Mouse (Mus musculus): ENCODE results near the gene Htra2. TPM values are rescaled to one million over a fixed set of nuclear protein-coding genes. Genes with fewer than 3 reads are reported as not detected.
A peak's percentile ranks its signal among the peaks of the same experiment; 100 is the strongest.

Gene Htra2
- total RNA-seq (2021) = 10 to 100 TPM; 14.1 to 21.5 TPM
- long read RNA-seq, experiment 1, transcript Htra2-201 (8 exons, 1,725 nt) = major isoform, 20 of 24 reads
- long read RNA-seq, experiment 1, partial matches to known transcripts = 0 of 24 reads
- long read RNA-seq, experiment 1, other reads (novel, unspliced or antisense) = 4 of 24 reads
- long read RNA-seq, experiment 2, transcript Htra2-201 (8 exons, 1,725 nt) = major isoform, 21 of 28 reads
- long read RNA-seq, experiment 2, partial matches to known transcripts = 0 of 28 reads
- long read RNA-seq, experiment 2, other reads (novel, unspliced or antisense) = 7 of 28 reads

DNA sequence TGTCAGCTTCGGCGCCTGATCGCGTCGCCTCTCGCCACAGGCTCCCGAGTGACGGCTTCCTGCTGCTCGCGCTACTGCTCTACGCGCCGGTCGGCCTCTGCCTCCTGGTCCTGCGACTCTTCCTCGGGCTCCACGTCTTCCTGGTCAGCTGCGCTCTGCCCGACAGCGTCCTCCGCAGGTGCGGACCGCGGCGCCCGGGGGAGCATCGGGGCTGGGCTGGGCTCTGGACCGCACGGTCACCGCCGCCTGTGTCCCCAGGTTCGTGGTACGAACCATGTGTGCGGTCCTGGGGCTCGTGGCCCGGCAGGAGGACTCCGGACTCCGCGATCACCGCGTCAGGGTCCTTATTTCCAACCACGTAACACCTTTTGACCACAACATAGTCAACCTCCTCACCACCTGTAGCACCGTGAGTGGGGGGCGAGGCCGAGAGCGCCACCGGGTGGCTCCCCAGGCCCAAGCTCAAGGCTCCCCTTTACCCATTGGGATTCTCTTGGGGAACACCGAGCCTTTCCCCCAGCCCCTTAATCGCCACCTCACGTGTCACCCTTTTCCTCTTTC is at the start of gene Htra2:
Gene Htra2 (minus strand): TSS at position 403 of the 561 bp plus-strand sequence.
- intact Hi-C loops (cut with DNase I) = loop anchor here (1.0 to 5.0 kb wide), 4 partner anchors 22 to 107 kb away; partner anchors contain the start of genes Ccdc142, Gm42688 and Pcgf1
- TF ChIP-seq CTCF (IDR thresholded peaks at IDR 0.05) = peak; percentile 51
- H3K4me3 ChIP-seq = peak within 1 kb of the TSS; percentile 85
- peak within 1 kb of the TSS; percentile 91 for H3K27ac ChIP-seq
- DNase-seq = no peak

DNA sequence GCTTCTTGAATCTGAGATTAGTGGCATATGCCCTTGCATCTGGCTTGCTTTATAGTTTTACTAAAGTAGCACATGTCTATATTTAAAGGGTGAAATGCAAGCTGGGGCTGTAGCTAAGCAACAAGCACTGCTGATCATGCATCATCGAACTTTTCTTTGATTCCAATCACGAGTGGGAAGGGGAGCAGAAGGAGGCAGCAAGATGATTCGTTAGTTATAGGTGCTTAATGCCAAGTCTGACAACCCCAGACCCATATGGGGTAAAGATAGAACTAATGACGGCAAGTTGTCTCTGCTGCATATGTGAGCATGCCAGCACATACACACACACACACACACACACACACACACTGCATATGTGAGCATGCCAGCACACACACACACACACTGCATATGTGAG is 49.1 kb upstream of the Htra2 start:
- Histone ChIP-seq H3K27ac (no peak overlapping the region), H3K4me3 (no peak overlapping the region)
- TF ChIP-seq CTCF (IDR thresholded peaks at IDR 0.05) = no peak
- peak; percentile 8 for DNase-seq
- intact Hi-C loops (cut with DNase I) = loop anchor here (10.0 kb wide), 1 partner anchor 401 kb away; the partner anchor contains the start of gene Dguok

DNA sequence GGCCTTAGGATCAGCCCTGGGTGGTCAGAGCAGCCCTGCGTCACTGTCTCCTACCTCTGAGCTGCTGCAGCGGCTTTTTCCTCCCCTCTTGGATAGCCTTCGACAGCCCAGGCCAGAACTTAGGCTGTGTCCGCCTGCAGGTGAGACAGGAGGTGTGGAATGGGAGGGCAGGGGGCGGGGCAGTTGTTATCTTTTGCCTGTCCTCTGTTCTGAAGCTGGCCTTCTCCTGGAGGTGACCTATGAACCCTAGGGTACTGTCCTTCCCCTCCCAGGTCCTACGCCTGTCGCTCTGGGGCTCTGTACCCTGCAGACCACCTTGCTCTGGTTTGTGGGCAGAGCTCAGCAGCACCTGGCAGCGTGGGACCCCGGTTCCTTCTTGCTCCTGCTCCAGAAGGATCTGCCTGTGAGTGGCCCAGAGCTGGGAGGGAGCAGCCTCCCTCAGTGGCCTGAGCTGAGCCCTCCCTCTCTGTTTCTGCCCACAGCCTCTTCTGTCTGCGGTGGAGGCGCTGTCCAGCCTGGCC is 48.1 kb upstream of the Htra2 start:
- intact Hi-C loops (cut with DNase I) = loop anchor here (10.0 kb wide), 1 partner anchor 402 kb away; the partner anchor contains the start of gene Dguok
- H3K4me3 ChIP-seq = peak overlapping the region; percentile 97
- peak; percentile 23 for DNase-seq
- no peak overlapping the region for H3K27ac ChIP-seq
- TF ChIP-seq CTCF (IDR thresholded peaks at IDR 0.05) = no peak

DNA sequence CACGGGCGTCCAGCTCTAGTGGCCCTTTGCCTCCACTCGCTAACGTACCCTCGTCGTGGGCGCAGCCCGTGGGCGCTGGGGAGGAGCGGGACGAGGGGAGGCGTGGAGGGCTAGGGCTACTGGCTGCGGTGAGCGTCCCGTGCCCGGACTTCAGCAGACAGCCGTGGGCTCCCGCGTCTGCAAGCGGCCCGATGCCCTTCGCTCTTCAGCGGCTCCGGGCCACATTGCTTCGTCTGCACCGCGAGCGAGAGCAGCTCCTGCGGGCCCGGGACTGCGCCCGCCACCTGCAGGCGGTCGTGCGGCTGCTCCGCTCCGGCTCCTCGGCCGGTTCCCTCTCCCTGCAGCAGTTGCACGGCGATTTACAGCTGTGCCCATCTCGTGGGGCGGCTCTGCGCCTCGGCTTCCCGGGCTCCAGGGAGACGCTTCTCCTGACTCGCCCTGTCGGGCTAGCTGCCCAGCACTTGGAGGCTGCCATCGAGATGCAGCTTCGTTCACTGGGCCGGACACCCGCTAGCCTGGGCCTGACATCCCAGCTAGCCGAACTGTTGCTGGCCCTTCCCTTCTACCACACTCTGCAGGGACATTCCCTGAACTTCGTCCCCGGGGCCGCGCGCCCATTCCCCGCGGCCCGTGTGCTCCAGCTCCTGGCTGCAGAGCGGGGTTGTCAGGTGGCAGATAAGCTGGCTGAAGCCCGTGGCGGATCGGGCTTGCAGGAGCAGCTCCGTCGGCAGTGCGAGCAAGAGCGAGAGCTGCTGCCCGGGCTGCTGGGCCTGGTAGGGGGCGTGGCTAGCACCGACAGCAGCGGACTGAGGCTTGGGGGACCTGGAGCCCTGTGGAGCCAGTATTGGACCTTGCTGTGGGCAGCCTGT is 46.8 kb upstream of the Htra2 start:
- intact Hi-C loops (cut with DNase I) = loop anchor here (1.0 to 10.0 kb wide), 3 partner anchors 47 to 403 kb away; partner anchors contain the start of genes Aup1, Dguok and Htra2
- peak overlapping the region; percentile 92 for H3K27ac ChIP-seq
- DNase-seq = peak; percentile 79
- TF ChIP-seq CTCF (IDR thresholded peaks at IDR 0.05) = peak; percentile 65
- H3K4me3 ChIP-seq = peak overlapping the region; percentile 97

DNA sequence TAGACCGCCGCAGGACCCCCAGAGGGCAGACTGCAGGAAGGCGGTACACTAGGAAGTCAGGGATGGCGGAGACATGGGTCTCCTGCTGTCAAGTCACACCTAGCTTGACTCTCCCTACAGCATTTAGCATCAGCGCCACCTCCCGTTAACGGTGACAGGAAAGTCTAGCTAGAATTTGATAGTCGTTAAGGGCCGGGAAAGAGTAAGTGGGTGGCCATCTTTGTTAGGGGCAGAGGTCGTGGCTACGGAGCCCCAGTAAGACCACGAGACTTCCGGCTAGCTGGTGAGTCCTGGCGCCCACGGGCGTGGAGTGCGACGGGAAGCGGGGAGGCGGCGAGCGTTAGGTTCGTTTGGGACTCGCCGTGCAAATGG is 46.2 kb upstream of the Htra2 start, which contains the start of the genes Ccdc142 and Gm42688:
Gene Ccdc142 (plus strand): TSS at position 286 of the 372 bp plus-strand sequence.
Gene Gm42688 (plus strand): TSS at position 302 of the 372 bp plus-strand sequence.
- H3K27ac ChIP-seq = peak within 1 kb of the TSS; percentile 92
- intact Hi-C loops (cut with DNase I) = loop anchor here (1.0 to 10.0 kb wide), 3 partner anchors 47 to 403 kb away; partner anchors contain the start of genes Aup1, Dguok and Htra2
- DNase-seq = peak; percentile 92
- H3K4me3 ChIP-seq = peak within 1 kb of the TSS; percentile 97
- peak; percentile 62 for TF ChIP-seq CTCF (IDR thresholded peaks at IDR 0.05)

DNA sequence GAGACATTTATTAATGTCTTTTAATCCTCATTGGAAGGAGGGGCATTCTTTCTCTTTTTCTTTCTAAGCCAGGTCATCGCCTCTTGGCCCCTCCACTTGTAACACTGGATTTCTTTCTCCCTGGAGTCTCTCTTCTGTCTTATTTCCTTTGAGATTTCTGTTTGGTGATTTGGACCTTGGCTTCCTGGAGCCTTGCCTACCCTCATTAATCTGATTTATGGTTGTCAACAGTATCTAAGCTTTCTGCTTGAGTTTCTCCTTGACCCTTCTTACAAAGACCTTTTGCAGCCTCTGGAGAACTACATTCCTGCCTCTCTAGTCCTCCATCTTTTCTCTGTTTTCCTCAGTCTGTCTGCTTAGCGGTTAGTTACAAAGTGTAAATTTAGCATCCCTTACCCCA is 43.3 kb upstream of the Htra2 start:
- no peak for TF ChIP-seq CTCF (IDR thresholded peaks at IDR 0.05)
- no peak for DNase-seq
- H3K4me3 ChIP-seq = no peak overlapping the region
- no peak overlapping the region for H3K27ac ChIP-seq
- intact Hi-C loops (cut with DNase I) = no loop called here

DNA sequence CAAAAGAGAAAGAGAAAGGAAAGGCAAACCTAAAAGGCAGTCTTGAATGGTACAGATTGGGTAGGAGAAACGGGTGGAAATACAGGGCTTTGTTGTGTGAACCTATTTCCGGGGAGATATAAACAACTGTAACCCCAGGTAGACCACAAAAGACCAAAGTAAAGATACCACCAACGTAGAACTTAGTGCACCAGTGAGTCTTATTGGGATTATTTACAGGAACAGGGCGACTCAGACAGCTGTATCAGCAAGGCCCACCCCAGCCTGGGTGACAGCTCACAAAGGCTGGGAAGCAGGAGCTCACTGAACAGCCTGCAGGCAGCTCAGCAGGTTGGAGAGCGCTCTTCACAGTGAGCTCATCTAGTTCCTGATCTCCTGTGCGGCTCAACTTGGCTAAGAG is 40.9 kb upstream of the Htra2 start:
- peak; percentile 6 for DNase-seq
- intact Hi-C loops (cut with DNase I) = no loop called here
- Histone ChIP-seq H3K27ac (no peak overlapping the region), H3K4me3 (no peak overlapping the region)
- no peak for TF ChIP-seq CTCF (IDR thresholded peaks at IDR 0.05)

DNA sequence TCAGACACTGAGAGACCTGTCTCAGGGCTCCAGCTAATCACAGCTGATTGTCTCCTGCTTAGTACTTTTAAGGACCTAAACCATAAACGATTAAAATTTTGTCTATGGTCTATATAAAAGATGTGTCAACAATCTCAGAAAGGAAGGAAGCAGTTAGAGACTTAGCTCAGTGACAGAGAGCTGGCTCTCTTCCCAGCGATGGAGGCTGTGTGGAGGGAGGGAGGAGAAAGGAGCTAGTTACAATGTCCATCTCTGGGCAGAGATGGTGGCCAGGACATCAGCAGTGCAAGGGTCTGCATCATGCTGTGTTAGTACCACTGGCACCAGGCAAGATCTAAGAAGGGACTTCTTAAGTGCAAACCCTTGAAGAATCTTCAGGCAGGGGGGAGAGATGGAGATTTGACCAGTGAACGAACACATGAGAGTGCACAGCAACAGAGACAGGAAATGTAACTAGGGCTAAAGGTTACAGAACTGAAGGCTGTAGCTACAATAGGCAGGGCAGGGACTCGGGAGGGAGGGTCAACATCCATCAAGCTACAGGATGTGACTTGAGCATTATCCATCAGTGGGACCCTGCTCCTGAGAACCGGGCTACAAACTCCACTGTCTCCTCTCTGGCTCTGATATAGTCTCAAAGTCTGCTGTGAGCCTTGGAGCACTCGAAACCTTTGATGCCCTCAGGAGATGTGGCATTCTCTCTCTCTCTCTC is 37.5 kb upstream of the Htra2 start:
- Histone ChIP-seq H3K27ac (no peak overlapping the region), H3K4me3 (no peak overlapping the region)
- intact Hi-C loops (cut with DNase I) = no loop called here
- DNase-seq = peak; percentile 11
- TF ChIP-seq CTCF (IDR thresholded peaks at IDR 0.05) = no peak

DNA sequence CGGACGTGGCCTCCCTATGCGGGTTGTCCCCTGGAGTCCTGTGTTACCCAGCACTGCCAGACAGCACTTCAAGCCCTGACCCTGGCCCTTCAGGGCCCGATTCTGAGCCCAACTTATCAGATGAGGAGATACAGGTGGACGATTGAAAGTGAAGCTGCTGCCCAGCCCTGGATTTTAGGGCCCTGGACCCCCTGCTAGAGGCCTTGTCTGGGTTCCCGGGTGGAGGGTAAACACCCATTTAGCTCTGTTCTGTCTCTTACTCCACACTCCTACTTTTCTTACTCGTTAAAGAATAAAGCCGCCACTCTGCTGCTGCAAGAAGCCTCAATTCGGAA is 32.8 kb upstream of the Htra2 start:
- no peak for DNase-seq
- no peak for TF ChIP-seq CTCF (IDR thresholded peaks at IDR 0.05)
- peak overlapping the region; percentile 75 for H3K4me3 ChIP-seq
- intact Hi-C loops (cut with DNase I) = no loop called here
- peak overlapping the region; percentile 85 for H3K27ac ChIP-seq

DNA sequence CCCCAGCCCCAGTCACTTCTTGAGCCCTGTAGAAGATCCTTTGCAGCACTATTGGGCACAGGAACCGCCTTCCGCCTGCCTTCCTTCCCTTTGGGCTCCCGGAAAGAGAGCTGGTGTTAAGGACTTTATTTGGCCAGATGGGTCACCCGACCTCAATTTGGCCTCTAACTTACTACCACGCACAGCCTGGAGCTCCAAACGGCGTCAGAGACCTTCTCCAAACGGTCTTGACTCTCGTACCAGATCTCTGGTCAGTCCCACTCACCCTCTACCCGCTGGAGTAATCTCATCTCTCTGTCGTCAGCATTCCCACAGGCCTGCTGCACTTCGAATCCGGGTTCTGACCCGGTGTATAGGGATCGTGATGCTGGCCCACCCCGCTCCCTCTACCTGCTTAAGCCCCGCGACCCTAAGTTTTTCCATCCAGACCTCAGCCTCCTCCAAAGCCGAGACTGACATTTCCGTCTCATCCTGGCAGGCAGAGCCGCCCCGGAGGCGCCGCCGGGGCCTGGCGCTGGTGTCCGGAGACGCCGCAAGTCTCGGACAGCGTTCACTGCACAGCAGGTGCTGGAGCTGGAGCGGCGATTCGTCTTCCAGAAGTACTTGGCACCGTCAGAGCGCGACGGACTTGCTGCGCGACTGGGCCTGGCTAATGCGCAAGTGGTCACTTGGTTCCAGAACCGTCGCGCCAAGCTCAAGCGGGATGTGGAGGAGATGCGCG is 32.3 kb upstream of the Htra2 start:
- peak; percentile 81 for DNase-seq
- intact Hi-C loops (cut with DNase I) = no loop called here
- Histone ChIP-seq H3K27ac (peak overlapping the region; percentile 85), H3K4me3 (peak overlapping the region; percentile 75)
- no peak for TF ChIP-seq CTCF (IDR thresholded peaks at IDR 0.05)
